Mouse (Mus musculus) cerebellum, adult 11 months (tissue): ENCODE measurements around the gene Hmga2.
A peak's percentile ranks its signal among the peaks of the same experiment; 100 is the strongest.

Experiments
- DNase-seq: peaks from one replicate; pipeline ENCODE4 v3.0.0; 2022

The Hmga2 gene

DNA sequence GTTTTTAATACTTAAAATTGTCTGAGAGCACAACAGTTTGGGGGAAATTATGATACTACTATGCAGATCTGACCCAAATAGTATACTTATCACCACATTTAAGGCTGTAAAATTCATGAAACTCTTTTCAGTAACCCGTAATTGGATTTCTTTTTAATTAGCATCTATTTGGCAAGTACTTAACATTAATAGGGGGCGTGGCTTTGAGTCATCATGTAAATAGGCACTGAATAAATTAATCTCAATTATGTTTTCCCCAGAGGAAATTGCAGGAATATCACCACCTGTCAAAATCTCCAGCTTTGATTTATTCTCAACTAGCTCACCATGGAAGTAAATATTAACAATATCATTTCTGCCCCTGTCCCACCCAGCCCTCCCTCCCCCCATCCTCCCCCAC is 3.7 kb downstream of the Hmga2 start:
- no peak for DNase-seq

DNA sequence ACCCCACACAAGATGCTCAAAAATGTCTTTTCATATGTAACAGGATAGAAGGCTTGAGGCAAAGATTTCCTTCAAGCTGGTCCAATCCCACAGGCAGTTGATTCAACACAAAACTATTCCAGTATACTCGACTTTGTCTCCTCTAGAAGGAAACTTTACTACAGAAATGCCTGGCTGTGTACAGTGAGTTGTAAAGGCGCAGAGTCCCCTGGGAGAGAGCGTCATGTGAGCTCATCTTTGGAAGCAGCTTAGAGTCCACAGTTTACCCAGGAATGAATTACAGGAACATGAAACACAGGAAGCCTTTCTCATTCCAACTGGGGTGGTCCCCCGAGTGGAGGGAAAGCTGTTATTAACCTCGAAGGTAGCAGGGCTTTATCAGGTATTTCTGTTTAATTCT is 11.1 kb downstream of the Hmga2 start:
- DNase-seq: no peak

- DNase-seq: no peak
Measured at GRCm38 (mm10) chr10:120461769-120462168, 14.5 kb downstream of the Hmga2 start.

- no peak for DNase-seq
Measured at GRCm38 (mm10) chr10:120461301-120461700, 15.0 kb downstream of the Hmga2 start.

DNA sequence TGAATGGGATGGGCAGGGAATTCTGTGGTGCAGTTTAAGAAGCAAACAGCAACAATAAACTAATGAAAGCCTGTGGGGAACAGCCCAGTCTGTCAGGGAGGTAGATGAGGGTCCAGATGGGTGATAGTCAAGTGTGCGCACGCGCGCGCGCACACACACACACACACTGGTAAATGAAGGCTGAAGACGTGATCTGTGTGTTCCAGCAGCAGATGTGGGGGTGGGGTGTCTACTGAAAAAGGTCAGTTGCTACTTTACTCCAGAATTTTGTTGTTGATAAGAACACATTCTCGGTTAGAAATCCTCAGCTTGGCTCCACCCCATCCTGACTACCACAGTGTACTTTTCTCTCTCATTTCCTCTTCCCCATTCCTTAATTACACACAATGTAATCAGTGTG is 17.4 kb downstream of the Hmga2 start:
- no peak for DNase-seq

DNA sequence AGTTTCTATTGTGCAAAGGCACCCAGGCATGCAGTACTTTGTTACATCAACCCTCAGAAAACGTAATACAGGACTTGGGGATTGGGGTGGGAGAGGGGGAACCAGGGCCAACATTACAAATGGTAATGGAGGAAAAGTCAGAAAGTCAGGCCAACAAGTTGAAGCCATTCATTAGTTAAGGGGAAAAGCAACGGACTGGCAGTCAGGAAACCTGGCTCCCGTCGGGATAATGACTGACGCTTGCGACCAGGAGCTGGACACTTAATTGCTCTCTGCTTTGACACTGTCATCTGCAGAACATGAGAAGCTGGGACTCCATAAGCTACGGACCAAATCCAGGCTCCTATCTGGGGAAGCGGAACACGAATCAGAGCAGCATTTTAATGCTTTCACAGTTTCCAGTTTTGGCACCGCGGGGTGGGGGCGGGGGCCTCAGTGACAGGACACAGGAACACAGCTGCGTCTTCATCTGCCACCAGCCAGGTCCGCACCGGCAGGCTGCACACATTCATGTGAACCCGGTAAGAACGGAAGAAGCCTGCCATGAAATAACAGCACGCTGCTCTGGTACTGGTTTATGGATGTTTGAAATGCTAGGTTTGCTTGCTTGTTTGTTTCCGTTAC is 26.5 kb downstream of the Hmga2 start:
- DNase-seq: no peak

GRCm38 (mm10) chr10:120446799-120447198 is 29.5 kb downstream of the Hmga2 start:
- DNase-seq: no peak

GRCm38 (mm10) chr10:120446206-120446605 is 30.1 kb downstream of the Hmga2 start:
- DNase-seq: no peak

DNA sequence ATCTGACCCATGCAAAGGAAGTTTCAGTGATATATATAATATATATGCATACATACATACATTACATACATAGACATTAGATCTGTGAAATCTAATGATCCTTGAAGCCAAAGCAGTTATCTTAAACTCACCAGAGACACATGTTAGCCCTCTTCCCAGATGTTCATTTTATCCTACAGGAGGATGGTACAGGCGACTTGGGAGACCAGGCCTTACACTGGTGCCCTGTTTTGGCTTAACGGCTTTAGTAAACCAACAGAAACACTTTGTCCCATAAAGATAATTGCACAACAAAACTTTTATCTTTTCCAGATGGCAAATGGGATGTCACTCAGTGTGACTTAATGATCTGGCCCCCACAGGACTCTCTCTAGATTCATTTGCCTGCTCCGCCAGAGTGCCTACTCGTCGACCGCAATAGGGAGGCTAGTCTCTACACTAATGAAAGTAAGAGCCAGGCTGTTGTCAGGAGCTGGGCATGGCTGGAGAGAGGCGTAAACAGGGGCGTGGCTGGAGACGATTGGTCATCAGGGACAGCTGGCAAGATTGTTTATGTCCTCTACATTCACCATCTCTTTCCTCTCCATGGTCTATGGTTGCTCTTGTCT is 31.7 kb downstream of the Hmga2 start:
- DNase-seq: no peak

DNA sequence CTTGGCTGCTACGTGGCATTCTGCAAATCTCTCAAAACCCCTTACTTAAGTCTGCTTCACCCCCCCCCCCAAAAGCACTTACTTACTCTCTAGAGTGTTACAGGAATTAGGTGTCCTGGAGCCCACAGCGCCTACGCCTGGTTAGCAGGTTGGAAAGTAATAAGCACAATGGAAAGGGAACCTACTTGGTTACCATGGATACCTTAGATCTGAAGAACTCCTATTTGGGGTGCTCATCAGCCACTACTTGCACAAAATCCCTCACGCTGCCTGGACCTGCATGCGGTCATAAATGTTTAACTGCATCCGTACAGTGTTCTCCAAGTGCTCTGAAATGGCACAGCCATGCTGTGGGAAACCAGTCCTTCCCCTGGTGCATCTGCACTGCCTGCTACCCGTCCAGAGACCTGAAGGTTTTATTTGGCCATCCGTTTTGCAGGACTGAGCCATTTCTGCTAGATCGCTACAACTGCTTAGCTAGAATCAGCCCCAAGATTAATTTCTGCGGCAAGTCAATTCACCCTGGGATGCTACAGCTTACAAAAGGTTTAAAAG is 32.4 kb downstream of the Hmga2 start:
- no peak for DNase-seq

DNA sequence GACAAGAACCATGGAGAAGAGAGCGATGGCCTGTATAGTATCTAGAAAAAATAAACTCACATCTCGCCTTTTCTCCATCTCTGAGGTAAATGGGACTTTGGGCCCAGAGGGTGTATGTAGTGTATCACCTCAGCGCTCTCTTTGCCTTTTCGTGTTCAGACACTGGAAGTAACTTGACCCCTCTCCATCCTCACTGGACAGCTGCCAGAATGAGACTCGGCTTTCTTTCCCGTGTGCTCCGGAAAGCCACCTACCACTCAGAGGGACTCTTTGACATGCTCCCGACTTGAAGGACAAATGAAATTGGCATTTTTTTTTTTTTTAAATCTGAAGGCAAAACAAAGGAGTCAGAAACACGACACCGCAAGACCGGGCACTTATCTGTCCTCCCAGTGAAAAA is 35.0 kb downstream of the Hmga2 start:
- DNase-seq: no peak

DNA sequence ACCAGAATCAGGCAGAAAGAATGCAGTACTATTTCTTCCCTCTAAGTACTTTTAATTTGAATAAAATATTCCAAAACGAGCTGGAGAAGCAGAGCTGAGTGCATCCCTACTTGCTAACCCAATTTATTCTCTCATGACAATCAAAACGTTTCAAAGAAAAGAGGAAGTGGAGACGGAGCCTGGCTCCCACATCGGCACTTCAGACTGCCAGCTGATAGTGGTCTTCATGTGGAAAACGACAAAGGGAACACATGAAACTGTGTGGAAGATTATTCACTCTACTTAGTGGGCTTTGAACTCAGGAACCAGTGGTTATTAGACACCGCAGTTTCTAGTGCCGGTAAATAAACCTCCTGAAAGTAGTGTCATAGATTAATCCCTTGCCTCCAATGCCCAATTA is 41.8 kb downstream of the Hmga2 start:
- no peak for DNase-seq

DNA sequence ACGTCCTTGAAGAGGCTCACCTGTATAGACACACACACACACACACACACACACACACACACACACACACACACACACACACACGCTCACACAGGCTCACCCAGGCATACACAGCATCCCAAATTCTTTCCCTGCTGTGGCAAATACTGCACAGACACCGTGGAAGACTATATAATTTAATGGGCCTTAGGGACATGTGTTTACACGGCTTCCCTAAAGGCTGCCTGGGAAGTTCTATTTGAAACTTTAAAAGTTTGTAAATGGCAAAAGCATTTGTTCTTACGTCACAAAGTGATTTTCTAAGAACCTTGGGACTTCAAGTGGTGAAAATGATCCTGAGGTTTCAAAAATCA is 42.8 kb downstream of the Hmga2 start:
- DNase-seq: no peak

DNA sequence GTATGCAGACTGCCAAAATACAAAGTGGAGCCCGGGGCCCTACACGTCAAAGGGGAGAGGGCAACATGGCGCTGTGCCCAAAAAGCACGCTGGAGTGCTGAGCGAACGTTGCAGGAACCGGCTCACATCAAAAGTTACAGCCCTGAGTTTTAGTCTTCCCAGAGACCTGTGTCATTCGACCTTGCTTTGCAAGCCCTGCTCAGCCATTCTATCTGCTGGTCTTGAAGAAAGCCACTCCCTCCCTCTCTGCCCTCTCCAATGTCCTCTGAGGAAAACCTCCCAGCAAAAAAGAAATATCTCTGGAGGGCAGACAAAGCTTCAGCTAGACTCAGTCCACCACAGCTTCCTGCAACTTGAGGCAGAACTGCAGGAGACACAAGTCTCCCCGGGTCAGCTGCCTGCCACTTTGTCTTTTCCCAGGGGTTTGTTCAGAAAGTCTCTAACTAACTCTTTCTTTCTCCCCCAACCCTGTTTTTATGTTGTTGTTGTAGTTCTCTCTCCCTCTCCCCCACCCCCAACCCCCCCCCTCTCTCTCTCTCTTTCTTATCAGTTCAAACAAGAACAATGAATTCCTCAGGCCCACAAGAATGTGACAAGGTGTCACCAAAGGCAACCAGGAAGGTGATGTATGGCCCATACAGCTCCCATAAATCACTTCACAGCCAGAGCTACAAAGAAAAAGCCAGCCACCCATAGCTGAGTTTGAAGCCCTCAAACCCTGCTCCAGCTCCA is 43.4 kb downstream of the Hmga2 start:
- DNase-seq: no peak

GRCm38 (mm10) chr10:120432081-120432480 is 44.2 kb downstream of the Hmga2 start:
- no peak for DNase-seq

GRCm38 (mm10) chr10:120431435-120431834 is 44.8 kb downstream of the Hmga2 start:
- no peak for DNase-seq

GRCm38 (mm10) chr10:120430422-120430821 is 45.8 kb downstream of the Hmga2 start:
- DNase-seq: no peak

GRCm38 (mm10) chr10:120429758-120430259 is 46.5 kb downstream of the Hmga2 start:
- DNase-seq: no peak

GRCm38 (mm10) chr10:120429199-120429551 is 47.1 kb downstream of the Hmga2 start:
- no peak for DNase-seq

DNA sequence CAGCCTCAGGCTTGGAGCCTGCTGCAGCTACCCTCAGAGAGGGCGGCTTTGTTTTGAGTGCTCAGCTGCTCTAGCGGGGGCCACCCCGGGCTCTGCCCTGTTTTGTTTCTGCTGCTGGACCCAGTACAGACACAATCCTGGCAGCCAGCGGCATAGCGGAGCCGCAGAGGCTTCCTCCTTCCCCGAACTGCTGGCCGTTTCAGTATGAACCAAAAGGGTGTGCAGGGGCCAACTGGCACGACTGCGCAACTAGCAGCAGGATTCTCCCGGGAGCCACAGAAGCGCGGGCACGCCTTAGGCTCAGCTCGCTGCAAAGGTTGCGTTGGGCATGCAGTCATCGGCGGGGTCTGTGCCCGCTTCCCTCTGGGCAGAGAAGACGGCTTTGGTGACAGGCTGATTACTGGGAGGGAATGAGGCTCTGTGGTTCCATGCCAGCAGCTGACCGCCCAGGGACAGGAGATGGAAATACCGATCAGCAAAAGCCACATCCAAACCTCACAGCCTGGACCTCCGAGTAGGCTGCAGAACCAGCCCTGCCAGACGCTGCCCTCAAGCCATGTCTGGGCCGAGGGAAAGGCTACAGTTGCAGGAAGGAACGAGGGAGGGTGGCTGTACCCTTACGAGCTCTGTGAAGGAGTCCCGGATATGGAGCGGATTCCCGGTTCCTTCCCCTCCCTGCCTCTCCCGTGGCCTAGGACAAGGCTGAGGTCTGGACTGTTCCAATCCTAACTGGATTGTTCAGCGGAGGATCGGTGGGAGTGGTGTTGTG is 47.7 kb downstream of the Hmga2 start:
- DNase-seq: peak; percentile 4

DNA sequence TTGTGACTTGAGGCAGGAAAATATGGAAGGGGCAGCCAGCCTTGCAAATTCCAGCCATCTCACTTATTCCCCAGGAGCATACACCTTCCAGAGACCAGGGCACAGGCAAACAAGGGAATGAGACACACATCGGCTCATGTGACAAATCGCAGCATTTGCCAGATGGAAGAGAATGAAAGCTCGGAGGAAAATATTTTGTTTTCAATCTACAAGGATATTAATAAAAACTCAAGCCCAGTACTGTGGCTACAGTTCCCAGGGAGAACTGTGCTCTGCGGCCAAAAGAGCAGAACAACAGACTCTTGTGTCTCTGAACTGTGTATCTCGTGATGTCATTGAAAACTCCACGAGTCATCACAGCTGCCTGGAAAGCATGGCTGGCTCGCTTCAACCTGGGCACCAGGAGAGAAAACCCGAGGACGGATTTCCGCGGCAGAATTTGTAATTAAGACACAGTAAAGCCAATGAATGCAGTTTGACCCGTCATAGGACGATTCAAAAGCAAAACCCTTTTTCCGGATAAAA is 50.1 kb downstream of the Hmga2 start:
- no peak for DNase-seq

DNA sequence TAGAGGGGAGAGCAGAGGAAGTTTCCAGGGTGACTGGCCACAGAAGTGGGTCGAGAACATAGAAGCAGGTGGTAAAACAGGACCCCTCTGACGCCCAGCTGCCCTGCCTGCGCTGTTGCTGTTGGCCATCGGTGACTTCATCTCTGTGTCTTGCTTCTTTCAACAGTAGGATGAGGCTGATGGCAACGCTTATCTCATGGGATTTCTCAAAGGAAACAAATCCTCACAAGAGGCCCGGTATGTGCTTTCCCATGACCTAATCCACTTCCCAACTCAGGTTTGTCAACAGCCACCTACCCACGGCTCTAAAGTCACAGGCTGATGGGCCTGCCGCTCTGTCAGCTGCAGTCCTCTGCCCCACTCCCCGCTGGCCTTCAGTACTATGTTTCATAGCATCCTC is 52.3 kb downstream of the Hmga2 start:
- no peak for DNase-seq

DNA sequence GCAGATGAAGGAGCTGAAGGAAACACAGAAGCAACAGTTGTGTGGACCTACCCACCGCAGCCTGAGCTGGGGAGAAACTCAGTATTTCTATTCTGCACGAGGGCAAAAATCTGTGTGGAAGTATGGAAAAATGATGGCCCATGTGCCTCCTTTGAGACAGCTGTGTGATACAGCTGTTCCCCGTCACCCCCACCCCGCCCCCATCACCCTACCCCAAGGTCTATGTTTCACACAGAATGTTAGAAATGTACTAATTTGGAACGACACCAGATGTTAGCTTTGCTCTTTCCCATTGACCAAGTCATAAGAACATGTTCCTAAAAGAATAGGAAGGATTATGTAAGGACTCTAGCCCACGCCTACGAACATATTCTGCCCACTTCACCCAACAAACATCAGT is 53.0 kb downstream of the Hmga2 start:
- DNase-seq: no peak
